In the genomic region with DNA sequence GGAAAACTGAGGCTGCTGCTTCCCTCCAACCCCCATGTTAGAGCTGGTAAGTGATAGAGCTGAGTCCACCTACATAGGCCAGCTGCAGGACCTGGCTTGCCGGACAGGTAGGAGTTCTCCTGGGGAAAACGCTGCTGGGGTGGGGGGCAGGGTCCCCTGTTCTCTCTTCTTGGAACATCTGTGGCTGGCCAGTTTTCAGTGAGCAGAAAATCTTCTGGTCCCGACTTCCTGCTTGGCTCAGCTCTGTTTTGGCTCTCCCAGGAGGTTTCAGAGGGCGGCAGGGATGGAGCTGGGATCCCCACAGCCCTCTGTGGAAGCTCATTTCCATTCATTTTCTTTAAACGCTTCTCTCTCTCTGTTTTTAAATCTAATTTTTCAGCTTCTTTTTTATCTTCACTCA, we compare ENCODE assay signal across 20 mouse cellular contexts. TPM values are rescaled to one million over a fixed set of nuclear protein-coding genes. Genes with fewer than 3 reads are reported as not detected.
DNase-seq lines count a peak whose midpoint lies in the region.
"Had no signal": no experiment of that assay in that cellular context is flagged by ENCODE, and none has a peak within 500 bp of the region (broad histone marks: within the 10 kb centered on the region; RNA-seq: fewer than 3 reads in every experiment).

No protein-coding gene starts in this region.

- H3K4me3 ChIP-seq in limb, embryonic 10.5 days: no peak overlapping the region
- H3K4me3 ChIP-seq: forebrain, embryonic 10.5 days; forebrain, embryonic 13.5 days; gastrocnemius, adult 2 months; heart, adult 2 months had no signal

- peak overlapping the region; percentile 44; the same call in 1 of the 2 replicates for H3K27ac ChIP-seq in limb, embryonic 10.5 days
- H3K27ac ChIP-seq: forebrain, embryonic 10.5 days; forebrain, embryonic 13.5 days; gastrocnemius, adult 2 months; heart, adult 2 months; hindbrain, embryonic 14.5 days; hindbrain, postnatal 0 days had no signal

- H3K27me3 ChIP-seq in limb, embryonic 10.5 days (ENCODE audit: low read depth, poor library complexity, severe bottlenecking): peaks cover 43% of the 10 kb centered on the region

- peak; percentile 12 for DNase-seq in gastrocnemius, adult 18-20 months (ENCODE audit: low spot score)
- DNase-seq in gastrocnemius, postnatal 25 days: no peak
- DNase-seq in kidney, postnatal 10 days: peak; percentile 35
- no peak for DNase-seq in kidney, adult 8-10 months
- no peak for DNase-seq in limb, embryonic 10.5 days (ENCODE audit: low spot score)
- DNase-seq in left cerebral cortex, adult 11 months (ENCODE audit: low spot score): no peak
- DNase-seq: adrenal gland, adult 8-10 months; adrenal gland, postnatal 25 days; cerebellum, adult 11-12 months; cerebellum, adult 8-10 months; cerebellum, postnatal 10 days; cerebellum, postnatal 36 days; gastrocnemius, adult 2 months; gastrocnemius, postnatal 14 days; heart, postnatal 4 days had no signal

- no peaks in the 10 kb centered on the region for H3K9me3 ChIP-seq in limb, embryonic 10.5 days (replicated peaks)
- H3K9me3 ChIP-seq: forebrain, embryonic 10.5 days; forebrain, embryonic 13.5 days had no signal

- WGBS in limb, embryonic 10.5 days: 46% methylated on average over 5 of the region's 5 CpGs

- H3K4me1 ChIP-seq in limb, embryonic 10.5 days: peaks cover 23% of the 10 kb centered on the region

- H3K36me3 ChIP-seq in limb, embryonic 10.5 days: no peaks in the 10 kb centered on the region
- H3K36me3 ChIP-seq: forebrain, embryonic 10.5 days had no signal

RNA-seq across cellular contexts. Expression of gene Zc3h12a, which starts 21.8 kb away (rescaled TPM):
- 1 to 10 TPM; 2.8 to 3.0 TPM for total RNA-seq in gastrocnemius, adult 18-20 months (2021)
- total RNA-seq in gastrocnemius, postnatal 25 days (2021): 1 to 10 TPM; 2.3 to 2.9 TPM
- polyA plus RNA-seq in limb, embryonic 10.5 days (2016; fragmentation: Nextera tagmentation; extraction: Ambion mirVana): 0.23 and 0.58 TPM in 2 replicates
- total RNA-seq: hindbrain, postnatal 0 days had no signal

Comparison
In these comparisons a context has a peak if more than half of its experiments do, and no peak if none do; other contexts are left out.
1. DNase-seq: peak in gastrocnemius, adult 18-20 months (single experiment) and kidney, postnatal 10 days (single experiment); none in gastrocnemius, postnatal 25 days (single experiment), kidney, adult 8-10 months (0 of 2), limb, embryonic 10.5 days (single experiment) and left cerebral cortex, adult 11 months (single experiment).